Mouse (Mus musculus): Measurements from ENCODE around the gene Sec24d. TPM values are rescaled to one million over a fixed set of nuclear protein-coding genes. Genes with fewer than 3 reads are reported as not detected.
A peak's percentile ranks its signal among the peaks of the same experiment; 100 is the strongest.
"Not testable (repeated sequence)": the region's sequence is repeated elsewhere in the genome, so short reads cannot be mapped to it uniquely, and the experiment has no call there.

The Sec24d gene
- polyA plus RNA-seq, 1 experiment from 2014 or later: 19.4 TPM

- H3K36me3 ChIP-seq: no peaks in the 10 kb centered on the region
- WGBS: 92% methylated on average over 12 of the region's 12 CpGs
These were observed 86.4 kb downstream of the Sec24d start for GRCm38 (mm10) chr3:123353661-123354060.

DNA sequence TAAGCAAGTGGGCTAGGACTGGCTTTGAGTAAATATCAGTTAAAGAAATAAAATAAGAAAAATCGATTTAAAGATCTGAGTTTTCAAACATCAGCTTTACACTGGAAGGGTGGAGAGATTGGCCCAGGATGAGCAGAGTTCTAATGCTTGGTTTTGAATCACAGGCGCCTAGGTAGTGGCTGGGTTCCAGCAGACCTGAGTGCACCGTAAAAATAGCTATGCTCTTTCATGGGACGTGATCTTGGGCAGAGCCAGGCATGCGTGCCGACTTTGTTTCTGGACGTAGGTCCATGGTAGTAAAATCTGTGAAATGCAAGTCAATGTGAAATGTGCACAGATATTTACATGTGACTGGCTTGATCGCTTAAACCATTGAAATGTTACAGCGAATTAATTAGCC is 87.1 kb downstream of the Sec24d start:
- Histone ChIP-seq H3K27me3 (ENCODE audit: low read depth, poor library complexity, severe bottlenecking) (no peaks in the 10 kb centered on the region), H3K9me3 (replicated peaks) (no peaks in the 10 kb centered on the region), H3K27ac (no peak overlapping the region), H3K4me3 (no peak overlapping the region), H3K36me3 (no peaks in the 10 kb centered on the region), H3K4me1 (no peaks in the 10 kb centered on the region)
- DNase-seq (ENCODE audit: low spot score): no peak
- 93% methylated on average over 9 of the region's 9 CpGs for WGBS

More at GRCm38 (mm10) chr3:123353661-123354060, 86.4 kb downstream of the Sec24d start:
- no peaks in the 10 kb centered on the region for H3K4me1 ChIP-seq
- no peak for DNase-seq (ENCODE audit: low spot score)
- H3K27ac ChIP-seq: no peak overlapping the region
- H3K27me3 ChIP-seq (ENCODE audit: low read depth, poor library complexity, severe bottlenecking): no peaks in the 10 kb centered on the region
- H3K9me3 ChIP-seq (replicated peaks): no peaks in the 10 kb centered on the region
- H3K4me3 ChIP-seq: no peak overlapping the region

DNA sequence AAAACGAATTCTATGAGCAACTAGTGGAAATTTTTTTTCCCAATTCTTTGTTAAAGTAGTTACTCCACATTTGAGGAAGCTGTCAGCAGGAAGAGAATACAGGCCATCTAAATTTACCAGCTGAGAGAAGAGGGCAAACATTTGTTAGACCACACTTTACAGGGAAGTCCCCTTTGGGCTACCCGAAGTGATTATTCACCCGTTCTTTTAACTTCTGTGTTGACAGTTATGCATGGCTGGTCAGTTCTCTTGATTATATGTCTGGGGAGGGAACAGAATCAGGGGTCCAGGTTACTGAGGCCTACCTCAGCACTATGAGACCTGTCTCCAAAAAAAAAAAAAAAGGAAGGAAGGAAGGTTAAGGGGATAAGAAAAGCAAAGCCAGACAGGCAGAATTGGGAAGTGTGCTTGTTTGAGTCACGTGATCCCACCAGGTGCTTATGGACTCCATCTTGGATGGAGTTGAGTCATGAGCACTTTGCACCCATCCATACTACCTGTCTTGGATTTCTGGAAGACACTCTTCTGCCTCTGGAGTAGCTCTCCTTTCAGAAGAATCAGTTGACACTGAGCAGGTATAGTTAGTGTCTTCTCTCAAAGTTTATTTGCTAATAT is 89.2 kb downstream of the Sec24d start:
- no peak overlapping the region for H3K4me3 ChIP-seq
- DNase-seq (ENCODE audit: low spot score): no peak
- H3K36me3 ChIP-seq: peaks cover 3% of the 10 kb centered on the region; the same call in 1 of the 2 replicates
- no peaks in the 10 kb centered on the region for H3K9me3 ChIP-seq (replicated peaks)
- no peak overlapping the region for H3K27ac ChIP-seq
- no peaks in the 10 kb centered on the region for H3K27me3 ChIP-seq (ENCODE audit: low read depth, poor library complexity, severe bottlenecking)
- no peaks in the 10 kb centered on the region for H3K4me1 ChIP-seq
- WGBS: 83% methylated on average over 4 of the region's 4 CpGs

- not testable (repeated sequence) for H3K4me3 ChIP-seq; H3K4me1 ChIP-seq; H3K9me3 ChIP-seq (replicated peaks); DNase-seq (ENCODE audit: low spot score); H3K27ac ChIP-seq; H3K27me3 ChIP-seq (ENCODE audit: low read depth, poor library complexity, severe bottlenecking)
- 85% methylated on average over 2 of the region's 2 CpGs for WGBS
- H3K36me3 ChIP-seq: peaks cover 68% of the 10 kb centered on the region
These were observed 99.6 kb downstream of the Sec24d start for GRCm38 (mm10) chr3:123366820-123367219.

- no peaks in the 10 kb centered on the region for H3K9me3 ChIP-seq (replicated peaks)
- no peak overlapping the region for H3K27ac ChIP-seq
- peaks cover 78% of the 10 kb centered on the region for H3K36me3 ChIP-seq
- no peak for DNase-seq (ENCODE audit: low spot score)
- H3K4me3 ChIP-seq: no peak overlapping the region
- WGBS: 93% methylated on average over 12 of the region's 12 CpGs
- no peaks in the 10 kb centered on the region for H3K27me3 ChIP-seq (ENCODE audit: low read depth, poor library complexity, severe bottlenecking)
- H3K4me1 ChIP-seq: no peaks in the 10 kb centered on the region
These were observed 101.9 kb downstream of the Sec24d start for GRCm38 (mm10) chr3:123369161-123369560.

- WGBS: 95% methylated on average over 5 of the region's 5 CpGs
- DNase-seq (ENCODE audit: low spot score): no peak
- H3K27me3 ChIP-seq (ENCODE audit: low read depth, poor library complexity, severe bottlenecking): no peaks in the 10 kb centered on the region
- no peaks in the 10 kb centered on the region for H3K9me3 ChIP-seq (replicated peaks)
- H3K4me1 ChIP-seq: no peaks in the 10 kb centered on the region
- no peak overlapping the region for H3K27ac ChIP-seq
- no peak overlapping the region for H3K4me3 ChIP-seq
- peaks cover 79% of the 10 kb centered on the region for H3K36me3 ChIP-seq
These were observed 103.7 kb downstream of the Sec24d start for GRCm38 (mm10) chr3:123370927-123371326.

DNA sequence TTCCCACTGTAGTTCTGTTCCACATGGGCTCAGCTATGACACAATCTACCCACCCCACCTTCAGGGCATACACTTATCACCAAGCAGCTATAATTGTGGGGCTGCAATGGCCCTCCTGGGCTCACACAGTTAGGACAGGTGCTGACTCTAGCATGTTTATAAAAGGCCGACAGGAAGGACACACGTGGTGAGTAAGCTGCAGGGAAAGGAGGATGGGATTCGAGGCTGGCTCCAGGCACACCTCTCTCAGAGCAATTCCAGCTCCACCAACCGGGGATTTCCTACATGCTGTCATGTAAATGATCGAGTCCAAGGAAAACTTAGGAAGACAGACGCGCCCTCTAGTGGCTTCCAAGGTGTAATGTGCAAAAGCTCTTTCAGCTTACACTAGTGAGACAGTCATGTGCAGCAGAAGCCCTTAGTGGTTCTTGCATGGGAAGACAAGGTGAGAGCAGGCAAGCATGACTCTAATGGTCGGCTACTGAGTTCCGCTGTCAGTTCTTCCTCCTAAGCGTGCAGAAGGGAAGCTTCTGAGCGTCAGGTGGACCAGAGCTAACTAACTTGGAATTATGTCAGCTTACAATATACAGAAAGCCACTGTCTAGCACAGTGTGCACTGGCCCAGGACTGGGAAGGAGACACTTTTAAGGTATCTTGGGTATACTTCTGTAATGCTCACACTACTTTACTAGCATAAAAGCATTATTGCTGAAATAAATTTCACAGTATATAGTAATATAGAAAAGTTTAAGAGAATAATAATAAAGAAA is 104.7 kb downstream of the Sec24d start:
- peaks cover 78% of the 10 kb centered on the region for H3K36me3 ChIP-seq
- peak; percentile 73 for DNase-seq (ENCODE audit: low spot score)
- H3K27ac ChIP-seq: no peak overlapping the region
- no peak overlapping the region for H3K4me3 ChIP-seq
- no peaks in the 10 kb centered on the region for H3K9me3 ChIP-seq (replicated peaks)
- H3K4me1 ChIP-seq: no peaks in the 10 kb centered on the region
- WGBS: 39% methylated on average over 11 of the region's 11 CpGs
- H3K27me3 ChIP-seq (ENCODE audit: low read depth, poor library complexity, severe bottlenecking): no peaks in the 10 kb centered on the region

GRCm38 (mm10) chr3:123376562-123376961 is 109.3 kb downstream of the Sec24d start:
- no peaks in the 10 kb centered on the region for H3K27me3 ChIP-seq (ENCODE audit: low read depth, poor library complexity, severe bottlenecking)
- DNase-seq (ENCODE audit: low spot score): no peak
- WGBS: 96% methylated on average over 3 of the region's 3 CpGs
- no peak overlapping the region for H3K27ac ChIP-seq
- no peaks in the 10 kb centered on the region for H3K9me3 ChIP-seq (replicated peaks)
- peaks cover 75% of the 10 kb centered on the region for H3K36me3 ChIP-seq
- H3K4me1 ChIP-seq: no peaks in the 10 kb centered on the region
- H3K4me3 ChIP-seq: no peak overlapping the region

GRCm38 (mm10) chr3:123384435-123384834 is 117.2 kb downstream of the Sec24d start:
- H3K4me1 ChIP-seq: peaks cover 11% of the 10 kb centered on the region; the same call in 1 of the 2 replicates
- no peak overlapping the region for H3K27ac ChIP-seq
- no peaks in the 10 kb centered on the region for H3K9me3 ChIP-seq (replicated peaks)
- peaks cover 24% of the 10 kb centered on the region for H3K36me3 ChIP-seq
- peak overlapping the region; percentile 83 for H3K4me3 ChIP-seq
- DNase-seq (ENCODE audit: low spot score): no peak
- H3K27me3 ChIP-seq (ENCODE audit: low read depth, poor library complexity, severe bottlenecking): no peaks in the 10 kb centered on the region
- WGBS: 93% methylated on average over 7 of the region's 7 CpGs

GRCm38 (mm10) chr3:123385118-123385485 is 117.8 kb downstream of the Sec24d start:
- peak overlapping the region; percentile 83 for H3K4me3 ChIP-seq
- no peaks in the 10 kb centered on the region for H3K27me3 ChIP-seq (ENCODE audit: low read depth, poor library complexity, severe bottlenecking)
- DNase-seq (ENCODE audit: low spot score): no peak
- no peaks in the 10 kb centered on the region for H3K9me3 ChIP-seq (replicated peaks)
- H3K36me3 ChIP-seq: peaks cover 18% of the 10 kb centered on the region
- 14% methylated on average over 6 of the region's 6 CpGs for WGBS
- H3K4me1 ChIP-seq: peaks cover 11% of the 10 kb centered on the region; the same call in 1 of the 2 replicates
- H3K27ac ChIP-seq: peak overlapping the region; percentile 92

- under 1% methylated on average over 37 of the region's 41 CpGs for WGBS
- peaks cover 14% of the 10 kb centered on the region for H3K36me3 ChIP-seq
- H3K9me3 ChIP-seq (replicated peaks): no peaks in the 10 kb centered on the region
- peak within 1 kb of the TSS; percentile 92 for H3K27ac ChIP-seq
- DNase-seq (ENCODE audit: low spot score): peak; percentile 96
- H3K27me3 ChIP-seq (ENCODE audit: low read depth, poor library complexity, severe bottlenecking): no peaks in the 10 kb centered on the region
- peak within 1 kb of the TSS; percentile 83 for H3K4me3 ChIP-seq
- H3K4me1 ChIP-seq: peaks cover 11% of the 10 kb centered on the region; the same call in 1 of the 2 replicates
These were observed 118.4 kb downstream of the Sec24d start, which contains the start of gene Mettl14 for GRCm38 (mm10) chr3:123385486-123386156. Mettl14 (minus strand) TSS chr3:123386108.

- H3K9me3 ChIP-seq (replicated peaks); H3K27me3 ChIP-seq (ENCODE audit: low read depth, poor library complexity, severe bottlenecking); DNase-seq (ENCODE audit: low spot score); H3K36me3 ChIP-seq: not testable (repeated sequence)
- Histone ChIP-seq H3K27ac (peak overlapping the region; percentile 92), H3K4me1 (peaks cover 11% of the 10 kb centered on the region; the same call in 1 of the 2 replicates), H3K4me3 (peak overlapping the region; percentile 83)
- 21% methylated on average over 12 of the region's 12 CpGs for WGBS
These were observed 119.0 kb downstream of the Sec24d start for GRCm38 (mm10) chr3:123386157-123386780.
